Mouse (Mus musculus) WW6 (cell line): ENCODE measurements around the gene Spert.

Source experiments
- DNase-seq: peaks from one replicate; pipeline ENCODE4 v3.0.0-alpha.2; 2013; ENCODE audit warnings: low read depth, low spot score

Gene Spert

GRCm38 (mm10) chr14:75592978-75593377, at the start of gene Spert:
Gene Spert, minus strand, starts transcription at chr14:75593116.
- DNase-seq: no peak

- DNase-seq: no peak
Measured at GRCm38 (mm10) chr14:75642080-75642479, 49.2 kb upstream of the Spert start, which contains the start of gene Erich6b. Gene Erich6b, plus strand, starts transcription at chr14:75642259.

- no peak for DNase-seq
Measured at GRCm38 (mm10) chr14:75641369-75641768, 48.5 kb upstream of the Spert start.

- no peak for DNase-seq
Measured at GRCm38 (mm10) chr14:75640846-75641245, 47.9 kb upstream of the Spert start.

- DNase-seq: no peak
Measured at GRCm38 (mm10) chr14:75637641-75638040, 44.7 kb upstream of the Spert start.

- no peak for DNase-seq
Measured at GRCm38 (mm10) chr14:75636107-75636506, 43.2 kb upstream of the Spert start.

GRCm38 (mm10) chr14:75635350-75635749, 42.4 kb upstream of the Spert start:
- DNase-seq: no peak

- no peak for DNase-seq
Measured at GRCm38 (mm10) chr14:75628870-75629269, 36.0 kb upstream of the Spert start.

- DNase-seq: no peak
Measured at GRCm38 (mm10) chr14:75622984-75623383, 30.1 kb upstream of the Spert start.

- DNase-seq: no peak
Measured at GRCm38 (mm10) chr14:75616375-75616774, 23.5 kb upstream of the Spert start.

- no peak for DNase-seq
Measured at GRCm38 (mm10) chr14:75609176-75609575, 16.3 kb upstream of the Spert start.

- DNase-seq: no peak
Measured at GRCm38 (mm10) chr14:75583870-75584269, 9.0 kb downstream of the Spert start.

GRCm38 (mm10) chr14:75579010-75579409, 13.9 kb downstream of the Spert start:
- no peak for DNase-seq

- DNase-seq: no peak
Measured at GRCm38 (mm10) chr14:75566303-75566702, 26.6 kb downstream of the Spert start.

GRCm38 (mm10) chr14:75565534-75566140, 27.3 kb downstream of the Spert start:
- DNase-seq: no peak

GRCm38 (mm10) chr14:75561577-75562331, 31.2 kb downstream of the Spert start:
- no peak for DNase-seq

GRCm38 (mm10) chr14:75541731-75542130, 51.2 kb downstream of the Spert start:
- no peak for DNase-seq

- DNase-seq: no peak
Measured at GRCm38 (mm10) chr14:75540996-75541350, 51.9 kb downstream of the Spert start.

- DNase-seq: no peak
Measured at GRCm38 (mm10) chr14:75540216-75540995, 52.5 kb downstream of the Spert start.

- no peak for DNase-seq
Measured at GRCm38 (mm10) chr14:75539205-75539604, 53.7 kb downstream of the Spert start.
